ENCODE assay signal across 13 mouse cellular contexts in the genomic region with DNA sequence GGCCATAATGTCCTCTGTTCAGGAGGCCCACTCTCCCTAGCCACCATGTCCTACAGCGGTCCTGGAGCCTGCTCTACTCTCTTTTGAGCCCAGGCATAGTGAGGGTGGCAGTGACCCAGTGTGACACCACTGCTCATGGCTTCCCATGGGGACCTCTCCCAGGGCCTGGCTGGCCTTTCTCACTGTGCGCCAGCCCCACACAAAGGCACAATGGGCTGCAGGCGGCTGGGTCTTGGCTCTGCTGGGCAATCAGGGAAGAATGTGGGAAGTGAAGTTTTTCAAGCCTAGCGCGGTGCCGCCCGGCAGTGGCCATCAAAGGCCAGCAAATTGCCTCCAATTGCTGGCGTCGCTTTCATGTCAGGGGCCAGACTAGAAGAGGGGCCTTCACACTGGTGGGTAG. TPM values are rescaled to one million over a fixed set of nuclear protein-coding genes. Genes with fewer than 3 reads are reported as not detected.
DNase-seq lines count a peak whose midpoint lies in the region; ATAC-seq lines count a peak whose summit lies in the region.
"Had no signal": no experiment of that assay in that cellular context is flagged by ENCODE, and none has a peak within 500 bp of the region (broad histone marks: within the 10 kb centered on the region; RNA-seq: fewer than 3 reads in every experiment).

No protein-coding gene starts in this region.

- H3K9ac ChIP-seq in midbrain, embryonic 15.5 days = no peak overlapping the region
- H3K9ac ChIP-seq: liver, embryonic 15.5 days had no signal

- DNase-seq in layer of hippocampus, adult 11-12 months (ENCODE audit: low spot score) = peak; percentile 24
- no peak for DNase-seq in layer of hippocampus, adult 9-10 months (ENCODE audit: low spot score)
- peak; percentile 31 for DNase-seq in embryo, embryonic 10.5 days (ENCODE audit: low spot score)
- DNase-seq in spleen, postnatal 10 days (ENCODE audit: low spot score in 2 of 2) = no peak
- DNase-seq in lung, postnatal 14 days = no peak
- DNase-seq: kidney, adult 2 months had no signal

- 31% methylated on average over 9 of the region's 9 CpGs for WGBS in midbrain, embryonic 15.5 days

- no peak overlapping the region for H3K4me3 ChIP-seq in midbrain, embryonic 15.5 days
- H3K4me3 ChIP-seq: liver, embryonic 15.5 days had no signal

- H3K36me3 ChIP-seq in midbrain, embryonic 15.5 days (replicated peaks) = no peaks in the 10 kb centered on the region

- no peaks in the 10 kb centered on the region for H3K9me3 ChIP-seq in midbrain, embryonic 15.5 days
- H3K9me3 ChIP-seq: liver, embryonic 15.5 days had no signal

- no peak overlapping the region for H3K27ac ChIP-seq in midbrain, embryonic 15.5 days
- H3K27ac ChIP-seq: liver, embryonic 15.5 days had no signal

- H3K27me3 ChIP-seq in midbrain, embryonic 15.5 days (replicated peaks) = no peaks in the 10 kb centered on the region
- H3K27me3 ChIP-seq: liver, embryonic 15.5 days had no signal

- peaks cover 7% of the 10 kb centered on the region for H3K4me1 ChIP-seq in midbrain, embryonic 15.5 days

- ATAC-seq in frontal cortex, adult (ENCODE audit: low TSS enrichment) = peak; percentile 64; the same call in 1 of the 2 replicates
- ATAC-seq in midbrain, embryonic 15.5 days (replicated peaks) = 0 out of 2 replicates have a peak, but pooled peaks have one; percentile 33
- ATAC-seq in erythroid progenitor cell, adult 5-6 weeks (replicated peaks; ENCODE audit: low FRiP score, poor library complexity, severe bottlenecking) = no peak

- H3K4me2 ChIP-seq in midbrain, embryonic 15.5 days = no peak overlapping the region
- H3K4me2 ChIP-seq: liver, embryonic 15.5 days had no signal

RNA-seq across cellular contexts. Expression of gene Dnajb8, which starts 40.1 kb away (rescaled TPM):
- polyA plus RNA-seq in midbrain, embryonic 15.5 days (2015; fragmentation: Nextera tagmentation; extraction: Ambion mirVana) = not detected in 2 replicates
- total RNA-seq in erythroid progenitor cell, adult 5-6 weeks (2015; ENCODE audit: low replicate concordance) = not detected in 2 replicates
- total RNA-seq in erythroid progenitor cell, adult 5-6 weeks (2017; ENCODE audit: low replicate concordance) = not detected in 2 replicates
- total RNA-seq: left cerebral cortex, adult 8-10 months had no signal
- polyA plus RNA-seq: cortical plate, adult 2 months; heart, embryonic 16.5 days; kidney, adult 2 months; liver, embryonic 15.5 days had no signal

Comparison
In these comparisons a context has a peak if more than half of its experiments do, and no peak if none do; other contexts are left out.
1. DNase-seq: peak in layer of hippocampus, adult 11-12 months (single experiment) and embryo, embryonic 10.5 days (single experiment); none in layer of hippocampus, adult 9-10 months (single experiment), spleen, postnatal 10 days (0 of 2) and lung, postnatal 14 days (single experiment).